ENCODE assay signal across 17 mouse cellular contexts in the genomic region with DNA sequence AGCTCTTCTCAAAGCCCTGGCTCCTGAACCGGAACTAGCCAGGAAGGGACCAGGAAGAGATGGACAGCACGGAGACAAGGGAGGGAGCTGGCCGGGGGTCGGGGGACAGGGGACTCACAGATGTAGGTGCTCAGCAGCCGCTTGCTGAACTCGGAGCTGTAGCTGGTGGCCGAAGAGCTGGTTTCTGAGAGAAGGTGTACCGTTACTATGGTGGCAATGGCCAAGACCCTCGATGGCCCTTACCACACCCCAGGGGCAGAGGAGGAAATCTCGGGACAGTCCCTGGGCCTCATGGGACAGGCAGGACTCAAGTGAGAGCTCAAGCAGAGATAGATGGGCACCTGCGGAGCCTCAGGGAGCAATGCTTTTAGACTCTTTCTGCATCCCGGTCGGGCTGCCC. TPM values are rescaled to one million over a fixed set of nuclear protein-coding genes. Genes with fewer than 3 reads are reported as not detected.
"Had no signal": no experiment of that assay in that cellular context is flagged by ENCODE, and none has a peak within 500 bp of the region (broad histone marks: within the 10 kb centered on the region; RNA-seq: fewer than 3 reads in every experiment).

No protein-coding gene starts in this region.

- H3K9me3 ChIP-seq: neural tube, embryonic 13.5 days; neural tube, embryonic 15.5 days; stomach, embryonic 15.5 days had no signal

- H3K4me1 ChIP-seq: neural tube, embryonic 13.5 days; neural tube, embryonic 15.5 days had no signal

- H3K27me3 ChIP-seq: neural tube, embryonic 13.5 days; neural tube, embryonic 15.5 days; stomach, embryonic 15.5 days had no signal

- H3K9ac ChIP-seq: neural tube, embryonic 13.5 days; neural tube, embryonic 15.5 days; stomach, embryonic 15.5 days had no signal

- DNase-seq: retina, postnatal 1 day; right cerebral cortex, adult 18-20 months; right cerebral cortex, postnatal 14 days; right cerebral cortex, postnatal 25 days; right cerebral cortex, postnatal 4 days; spleen, adult 18-20 months; thymus, adult 18-20 months; thymus, adult 2 months; thymus, postnatal 14 days; thymus, postnatal 25 days; thymus, postnatal 36 days; thymus, postnatal 4 days had no signal

- H3K4me2 ChIP-seq: neural tube, embryonic 13.5 days; neural tube, embryonic 15.5 days; stomach, embryonic 15.5 days had no signal

- H3K4me3 ChIP-seq: neural tube, embryonic 13.5 days; neural tube, embryonic 15.5 days; stomach, embryonic 15.5 days had no signal

- H3K27ac ChIP-seq: neural tube, embryonic 13.5 days; neural tube, embryonic 15.5 days; stomach, embryonic 15.5 days; stomach, postnatal 0 days had no signal

RNA-seq across cellular contexts. Expression of a gene that starts 11.7 kb away (rescaled TPM):
- polyA plus RNA-seq: spleen, adult 2 months had no signal
